Comparison of ENCODE assay signal across 10 mouse cellular contexts in the genomic region with DNA sequence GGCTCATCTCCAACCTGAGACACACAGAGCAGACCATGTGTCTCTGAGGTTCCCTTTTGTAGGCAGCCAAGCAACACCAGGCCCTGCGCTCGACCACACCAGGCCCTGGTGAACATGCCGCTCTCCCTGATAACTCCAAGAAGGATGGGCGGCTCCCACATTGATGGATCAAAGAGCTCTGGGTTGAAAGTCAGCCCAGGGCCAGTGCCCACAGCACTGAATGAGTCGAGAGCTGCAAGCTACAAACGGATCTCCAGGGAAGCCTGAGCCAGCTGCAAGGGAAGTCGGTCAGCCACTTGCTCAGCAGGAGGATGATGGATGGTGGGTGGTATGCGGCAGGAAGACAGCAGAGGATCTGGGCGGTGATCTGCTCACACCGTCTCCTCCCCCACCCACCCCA. TPM values are rescaled to one million over a fixed set of nuclear protein-coding genes. Genes with fewer than 3 reads are reported as not detected.
DNase-seq lines count a peak whose midpoint lies in the region; ATAC-seq and TF ChIP-seq lines count a peak whose summit lies in the region.
"Had no signal": no experiment of that assay in that cellular context is flagged by ENCODE, and none has a peak within 500 bp of the region (broad histone marks: within the 10 kb centered on the region; RNA-seq: fewer than 3 reads in every experiment).

No protein-coding gene starts in this region.

- peak; percentile 93 for DNase-seq in heart, adult 11 months
- DNase-seq in heart, postnatal 25 days (ENCODE audit: low spot score): no peak
- DNase-seq in lung, embryonic 14.5 days: peak; percentile 51
- no peak for DNase-seq in lung, adult 2 months
- DNase-seq in brain, adult 2 months (ENCODE audit: low read depth, low spot score): peak; percentile 74
- no peak for DNase-seq in adrenal gland, adult (ENCODE audit: inconsistent age in 2 of 2, low spot score in 1 of 2)
- DNase-seq in thymus, adult 2 months: no peak
- DNase-seq: adrenal gland, adult 2 months had no signal

- H3K27ac ChIP-seq in lung, embryonic 14.5 days (ENCODE audit: low read depth): peak overlapping the region; percentile 76
- peak overlapping the region; percentile 11; the same call in 1 of the 2 replicates for H3K27ac ChIP-seq in liver, embryonic 15.5 days (replicated peaks)
- no peak overlapping the region for H3K27ac ChIP-seq in thymus, adult 2 months (ENCODE audit: control insufficient read depth, insufficient read depth, low read length)

- peaks cover 64% of the 10 kb centered on the region for H3K36me3 ChIP-seq in lung, embryonic 14.5 days (ENCODE audit: insufficient read depth)
- peaks cover 64% of the 10 kb centered on the region for H3K36me3 ChIP-seq in liver, embryonic 15.5 days (replicated peaks)
- peaks cover 43% of the 10 kb centered on the region for H3K36me3 ChIP-seq in thymus, adult 2 months (ENCODE audit: control insufficient read depth, insufficient read depth, low read length)

- TF ChIP-seq POLR2A in lung, adult 2 months (IDR thresholded peaks at IDR 0.05; ENCODE audit: borderline replicate concordance, extremely low read depth, low read depth, low read length): no peak
- no peak for TF ChIP-seq POLR2A in thymus, adult 2 months (IDR thresholded peaks at IDR 0.05; ENCODE audit: control insufficient read depth, extremely low read depth, insufficient read depth, low read length, poor library complexity)

- H3K9ac ChIP-seq in lung, embryonic 14.5 days: no peak overlapping the region
- no peak overlapping the region for H3K9ac ChIP-seq in liver, embryonic 15.5 days

- H3K27me3 ChIP-seq in lung, embryonic 14.5 days (ENCODE audit: insufficient read depth, low read length): no peaks in the 10 kb centered on the region
- no peaks in the 10 kb centered on the region for H3K27me3 ChIP-seq in liver, embryonic 15.5 days
- no peaks in the 10 kb centered on the region for H3K27me3 ChIP-seq in thymus, adult 2 months (ENCODE audit: control insufficient read depth, insufficient read depth, low read length)
- H3K27me3 ChIP-seq: CH12.LX had no signal

- ATAC-seq in lung, embryonic 14.5 days (ENCODE audit: insufficient read depth): 0 out of 2 replicates have a peak, but pooled peaks have one; percentile 21
- 0 out of 2 replicates have a peak, but pooled peaks have one; percentile 23 for ATAC-seq in liver, embryonic 15.5 days (ENCODE audit: insufficient read depth)

- H3K9me3 ChIP-seq in lung, embryonic 14.5 days (ENCODE audit: low read depth, low read length): no peaks in the 10 kb centered on the region
- no peaks in the 10 kb centered on the region for H3K9me3 ChIP-seq in liver, embryonic 15.5 days (replicated peaks)

- no peak for TF ChIP-seq CTCF in lung, embryonic 14.5 days (IDR thresholded peaks at IDR 0.05; ENCODE audit: low read depth)
- no peak for TF ChIP-seq CTCF in lung, adult 2 months (IDR thresholded peaks at IDR 0.05; ENCODE audit: insufficient read depth, low read length)
- TF ChIP-seq CTCF in thymus, adult 2 months (IDR thresholded peaks at IDR 0.05; ENCODE audit: borderline replicate concordance, control insufficient read depth, extremely low read depth, insufficient read depth, low read length, poor library complexity): no peak

- no peak overlapping the region for H3K4me3 ChIP-seq in lung, embryonic 14.5 days (ENCODE audit: low read depth, low read length)
- H3K4me3 ChIP-seq in lung, adult 2 months (replicated peaks; ENCODE audit: extremely low read depth, low read depth, low read length): no peak overlapping the region
- no peak overlapping the region for H3K4me3 ChIP-seq in liver, embryonic 15.5 days (replicated peaks)
- no peak overlapping the region for H3K4me3 ChIP-seq in thymus, adult 2 months (ENCODE audit: control insufficient read depth, insufficient read depth, low read length)

- intact Hi-C loops in heart, postnatal 25 days (cut with DNase I): no loop called here

- H3K4me2 ChIP-seq in lung, embryonic 14.5 days: no peak overlapping the region
- H3K4me2 ChIP-seq in liver, embryonic 15.5 days: no peak overlapping the region

- H3K4me1 ChIP-seq in lung, embryonic 14.5 days (ENCODE audit: insufficient read depth): no peaks in the 10 kb centered on the region
- H3K4me1 ChIP-seq in lung, adult 2 months (ENCODE audit: control insufficient read depth, insufficient read depth, low read length): no peaks in the 10 kb centered on the region
- peaks cover 28% of the 10 kb centered on the region for H3K4me1 ChIP-seq in liver, embryonic 15.5 days (replicated peaks)
- peaks cover 3% of the 10 kb centered on the region; the same call in 1 of the 2 replicates for H3K4me1 ChIP-seq in thymus, adult 2 months (replicated peaks; ENCODE audit: control insufficient read depth, insufficient read depth, low read length)

- 43% methylated on average over 10 of the region's 10 CpGs for WGBS in lung, embryonic 14.5 days
- 44% methylated on average over 10 of the region's 10 CpGs for WGBS in lung, adult 2 months
- WGBS in liver, embryonic 15.5 days (ENCODE audit: insufficient replicate concordance): 33% methylated on average over 10 of the region's 10 CpGs
- 57% methylated on average over 10 of the region's 10 CpGs for WGBS in thymus, adult 2 months

RNA-seq across cellular contexts. Expression of gene Ap5z1, which starts 6.4 kb away (rescaled TPM):
- 1 to 10 TPM; 5.5 to 6.2 TPM for total RNA-seq in heart, postnatal 25 days (2021)
- polyA plus RNA-seq in lung, embryonic 14.5 days (2014; fragmentation: Nextera tagmentation; extraction: Ambion mirVana): 8.9 and 9.9 TPM in 2 replicates
- polyA plus RNA-seq in lung, adult 2 months (2012; rRNA removed): 50.6 and 66.2 TPM in 2 replicates
- polyA plus RNA-seq in liver, embryonic 15.5 days (2015; fragmentation: Nextera tagmentation; extraction: Ambion mirVana): 4.2 and 5.6 TPM in 2 replicates
- 75.2 and 87.1 TPM in 2 replicates for polyA plus RNA-seq in thymus, adult 2 months (2012; rRNA removed)

RNA-seq across cellular contexts. Expression of gene Foxk1, which starts 56.0 kb away (rescaled TPM):
- total RNA-seq in heart, postnatal 25 days (2021): 10 to 100 TPM; 16.2 TPM
- 5.4 and 7.9 TPM in 2 replicates for polyA plus RNA-seq in lung, embryonic 14.5 days (2014; fragmentation: Nextera tagmentation; extraction: Ambion mirVana)
- 23.5 and 26.1 TPM in 2 replicates for polyA plus RNA-seq in lung, adult 2 months (2012; rRNA removed)
- polyA plus RNA-seq in liver, embryonic 15.5 days (2015; fragmentation: Nextera tagmentation; extraction: Ambion mirVana): 2.0 and 2.1 TPM in 2 replicates
- 27.9 and 33.7 TPM in 2 replicates for polyA plus RNA-seq in thymus, adult 2 months (2012; rRNA removed)

Comparison
In these comparisons a context has a peak if more than half of its experiments do, and no peak if none do; other contexts are left out.
1. DNase-seq: peak in heart, adult 11 months (single experiment), lung, embryonic 14.5 days (single experiment) and brain, adult 2 months (single experiment); none in heart, postnatal 25 days (single experiment), lung, adult 2 months (single experiment), adrenal gland, adult (0 of 2) and thymus, adult 2 months (single experiment).